Mouse (Mus musculus) intestine, embryonic 14.5 days (tissue): ENCODE measurements around the gene BC051142. TPM values are rescaled to one million over a fixed set of nuclear protein-coding genes. Genes with fewer than 3 reads are reported as not detected.

Experiments
- ATAC-seq: fragments of 200-750 bp; cut with Nextera tagmentation; replicated peaks from 2 replicates; pipeline ENCODE4 v1.8.0; 2017; ENCODE audit warnings: low read depth, moderate number of reproducible peaks, moderate TSS enrichment, moderate library complexity; ENCODE audit not compliant: low FRiP score, low TSS enrichment
- DNase-seq: peaks from one replicate; pipeline ENCODE4 v3.0.0-alpha.2; 2018; ENCODE audit warnings: low spot score
- H3K27ac ChIP-seq: fragments of 300-500 bp; sonication (generic); 2 replicates; pipeline ENCODE4 v1.5.1; 2014; ENCODE audit warnings: low read depth, mild to moderate bottlenecking, control low read depth
- H3K27me3 ChIP-seq: fragments of 300-500 bp; sonication (generic); replicated peaks from 2 replicates; pipeline ENCODE4 v1.6.1; 2014; ENCODE audit warnings: low read length, control low read depth; ENCODE audit not compliant: control insufficient read depth, insufficient read depth
- H3K36me3 ChIP-seq: fragments of 300-500 bp; sonication (generic); 2 replicates; pipeline ENCODE4 v1.6.1; 2014; ENCODE audit warnings: low read length, control low read depth; ENCODE audit not compliant: control insufficient read depth, insufficient read depth
- H3K4me1 ChIP-seq: fragments of 300-500 bp; sonication (generic); replicated peaks from 2 replicates; pipeline ENCODE4 v1.6.1; 2014; ENCODE audit warnings: low read length, control low read depth, mixed read lengths; ENCODE audit not compliant: control insufficient read depth, insufficient read depth
- H3K4me2 ChIP-seq: fragments of 300-500 bp; sonication (generic); 2 replicates; pipeline ENCODE4 v1.6.1; 2014; ENCODE audit warnings: low read length
- H3K4me3 ChIP-seq: fragments of 300-500 bp; sonication (generic); 2 replicates; pipeline ENCODE4 v1.5.1; 2014; ENCODE audit warnings: low read depth, low read length, control low read depth, mixed read lengths
- H3K9ac ChIP-seq: fragments of 300-500 bp; sonication (generic); 2 replicates; pipeline ENCODE4 v1.6.1; 2014; ENCODE audit warnings: mild to moderate bottlenecking, low read length
- H3K9me3 ChIP-seq: fragments of 300-500 bp; sonication (generic); 2 replicates; pipeline ENCODE4 v1.6.1; 2016; ENCODE audit warnings: low read length, control low read depth; ENCODE audit not compliant: control insufficient read depth
- WGBS: fragments of 180-500 bp; shearing (Covaris S2); extraction: QIAGEN DNeasy Blood & Tissue Kit; methylation state at CpG from one replicate; pipeline ENCODE4 v1.1.7; 2014; 5-methylcytosine and 5-hydroxymethylcytosine counted together
- polyA plus RNA-seq: library from polyadenylated mRNA; unstranded; fragments of >200 nt; fragmentation: Nextera tagmentation; extraction: Ambion mirVana; gene quantifications from 2 replicates; pipeline ENCODE4 v1.2.1, GENCODE M21; 2014

Gene BC051142
- polyA plus RNA-seq, 1 experiment from 2014 or later = 0.51 TPM

- H3K27me3 ChIP-seq = peaks cover 6% of the 10 kb centered on the region; the same call in 1 of the 2 replicates
- no peaks in the 10 kb centered on the region for H3K4me1 ChIP-seq
- H3K4me3 ChIP-seq = no peak overlapping the region
- H3K9ac ChIP-seq = no peak overlapping the region
- no peaks in the 10 kb centered on the region for H3K36me3 ChIP-seq
- no peak for ATAC-seq
- WGBS = 35% methylated on average over 4 of the region's 4 CpGs
- no peak for DNase-seq
- no peak overlapping the region for H3K4me2 ChIP-seq
- no peak overlapping the region for H3K27ac ChIP-seq
- no peaks in the 10 kb centered on the region for H3K9me3 ChIP-seq
Observed at GRCm38 (mm10) chr17:34388513-34388912, 10.1 kb upstream of the BC051142 start.

GRCm38 (mm10) chr17:34391507-34391906 is 7.1 kb upstream of the BC051142 start:
- H3K9ac ChIP-seq = no peak overlapping the region
- H3K27ac ChIP-seq = no peak overlapping the region
- H3K36me3 ChIP-seq = no peaks in the 10 kb centered on the region
- H3K27me3 ChIP-seq = peaks cover 6% of the 10 kb centered on the region; the same call in 1 of the 2 replicates
- H3K4me1 ChIP-seq = no peaks in the 10 kb centered on the region
- H3K4me2 ChIP-seq = no peak overlapping the region
- H3K4me3 ChIP-seq = no peak overlapping the region
- H3K9me3 ChIP-seq = no peaks in the 10 kb centered on the region
- DNase-seq = no peak
- no peak for ATAC-seq
- WGBS = 61% methylated on average over 7 of the region's 7 CpGs

- H3K9ac ChIP-seq = no peak overlapping the region
Observed at GRCm38 (mm10) chr17:34392321-34392720, 6.3 kb upstream of the BC051142 start.

DNA sequence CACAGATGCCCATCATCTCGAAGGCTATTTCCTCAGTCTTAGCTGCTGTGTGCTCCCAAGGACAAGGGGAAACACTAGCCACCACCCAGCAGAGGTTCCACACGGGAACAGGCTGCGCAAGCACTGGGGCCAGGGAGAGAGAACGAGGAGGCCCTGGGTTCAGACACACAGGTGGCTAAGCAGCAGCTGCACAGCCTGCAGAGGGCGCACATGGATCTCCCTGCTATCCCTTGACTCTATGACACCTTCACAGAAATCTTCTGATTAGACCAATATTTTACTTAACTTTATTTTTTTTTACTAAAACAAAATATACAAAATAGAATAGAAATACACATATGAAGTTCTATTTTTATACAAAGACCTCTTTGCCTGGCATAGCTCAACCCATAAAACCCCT is 1.3 kb upstream of the BC051142 start:
- Histone ChIP-seq H3K4me1 (no peaks in the 10 kb centered on the region), H3K36me3 (no peaks in the 10 kb centered on the region), H3K9me3 (no peaks in the 10 kb centered on the region), H3K9ac (no peak overlapping the region), H3K27ac (no peak overlapping the region), H3K4me3 (no peak overlapping the region), H3K27me3 (no peaks in the 10 kb centered on the region), H3K4me2 (no peak overlapping the region)
- ATAC-seq (no peak), DNase-seq (no peak)
- 69% methylated on average over 5 of the region's 5 CpGs for WGBS

More at GRCm38 (mm10) chr17:34392321-34392720, 6.3 kb upstream of the BC051142 start:
- Histone ChIP-seq H3K36me3 (no peaks in the 10 kb centered on the region), H3K9me3 (no peaks in the 10 kb centered on the region), H3K4me2 (peak overlapping the region; percentile 57), H3K4me3 (peak overlapping the region; percentile 22), H3K27ac (no peak overlapping the region), H3K27me3 (peaks cover 6% of the 10 kb centered on the region; the same call in 1 of the 2 replicates), H3K4me1 (no peaks in the 10 kb centered on the region)
- ATAC-seq (no peak), DNase-seq (peak; percentile 67)
- 4% methylated on average over 24 of the region's 24 CpGs for WGBS

- Histone ChIP-seq H3K27ac (peak overlapping the region; percentile 82), H3K36me3 (no peaks in the 10 kb centered on the region), H3K4me2 (peak overlapping the region; percentile 70), H3K4me1 (no peaks in the 10 kb centered on the region), H3K9ac (no peak overlapping the region), H3K9me3 (no peaks in the 10 kb centered on the region), H3K4me3 (peak overlapping the region; percentile 54), H3K27me3 (no peaks in the 10 kb centered on the region)
- WGBS = 5% methylated on average over 9 of the region's 9 CpGs
- peak; percentile 57 for DNase-seq
- peak; percentile 80 for ATAC-seq
Observed at GRCm38 (mm10) chr17:34398058-34398710, 436 bp upstream of the BC051142 start.

DNA sequence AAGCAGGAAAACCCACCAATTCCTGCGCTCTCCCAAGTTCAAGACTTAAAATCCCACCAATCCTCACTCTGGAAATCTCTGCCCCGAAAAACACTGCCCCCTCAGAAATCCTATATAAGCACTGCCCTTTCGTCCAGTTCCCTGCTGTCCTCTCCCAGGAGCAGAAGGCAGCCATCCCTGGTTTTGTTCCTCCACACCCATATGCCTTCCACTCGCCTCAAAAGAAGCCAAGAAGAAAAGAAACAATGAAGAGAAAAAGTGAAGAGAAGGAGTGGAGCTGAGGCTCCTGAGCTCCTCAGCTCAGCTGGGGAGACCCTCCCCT is 735 bp downstream of the BC051142 start:
- Histone ChIP-seq H3K36me3 (no peaks in the 10 kb centered on the region), H3K4me1 (no peaks in the 10 kb centered on the region), H3K27ac (no peak overlapping the region), H3K4me2 (peak overlapping the region; percentile 70), H3K9me3 (no peaks in the 10 kb centered on the region), H3K27me3 (no peaks in the 10 kb centered on the region), H3K4me3 (peak overlapping the region; percentile 54), H3K9ac (no peak overlapping the region)
- DNase-seq (no peak), ATAC-seq (no peak)
- 54% methylated on average over 4 of the region's 4 CpGs for WGBS

DNA sequence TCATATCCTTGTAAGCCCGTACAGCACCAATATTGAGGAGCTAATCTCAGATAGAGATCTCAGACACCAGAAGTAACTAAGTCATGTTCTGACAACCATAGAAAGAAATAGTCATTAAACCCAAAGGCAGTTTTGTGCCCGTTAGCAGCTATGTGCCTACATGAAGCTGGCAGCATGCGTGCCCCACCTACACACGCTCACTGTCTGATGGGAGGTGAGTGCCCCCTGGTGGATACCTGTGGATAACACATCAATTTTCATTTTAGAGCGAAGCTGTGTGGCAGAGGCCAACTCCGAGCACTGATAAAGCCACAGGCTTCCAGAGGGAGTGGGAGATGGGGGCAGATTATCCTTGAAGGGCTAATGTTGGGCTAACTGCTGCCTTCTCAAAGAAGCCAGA is 12.5 kb downstream of the BC051142 start:
- Histone ChIP-seq H3K4me2 (no peak overlapping the region), H3K27ac (no peak overlapping the region), H3K9ac (no peak overlapping the region), H3K4me1 (no peaks in the 10 kb centered on the region), H3K27me3 (0 out of 2 replicates have a peak, but pooled peaks cover 4% of the 10 kb centered on the region), H3K36me3 (no peaks in the 10 kb centered on the region), H3K4me3 (no peak overlapping the region), H3K9me3 (no peaks in the 10 kb centered on the region)
- 23% methylated on average over 6 of the region's 6 CpGs for WGBS
- ATAC-seq (no peak), DNase-seq (peak; percentile 74)

DNA sequence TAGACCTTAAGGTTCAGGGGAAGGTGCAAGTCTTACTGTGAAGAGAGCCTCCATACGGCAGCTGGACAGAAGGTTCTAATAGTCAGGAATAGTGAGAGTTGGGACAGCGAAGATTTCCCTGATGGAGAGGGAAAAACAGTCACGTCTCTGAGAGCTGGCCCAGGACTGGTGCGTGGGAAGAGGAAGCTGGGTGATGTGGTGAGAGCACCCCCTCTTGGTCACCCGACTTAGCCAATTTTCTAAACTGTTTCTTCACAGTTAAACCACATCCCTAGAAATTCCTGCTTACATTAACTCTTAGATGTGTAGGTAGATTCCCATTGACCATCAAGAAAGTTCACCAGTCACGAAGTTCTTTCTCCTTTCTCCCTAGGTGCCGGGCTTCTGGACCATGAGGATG is 21.4 kb downstream of the BC051142 start:
- ATAC-seq = no peak
- Histone ChIP-seq H3K9me3 (no peaks in the 10 kb centered on the region), H3K9ac (no peak overlapping the region), H3K4me2 (no peak overlapping the region), H3K4me3 (no peak overlapping the region), H3K4me1 (no peaks in the 10 kb centered on the region), H3K36me3 (no peaks in the 10 kb centered on the region), H3K27ac (no peak overlapping the region), H3K27me3 (no peaks in the 10 kb centered on the region)
- no peak for DNase-seq
- WGBS = 74% methylated on average over 7 of the region's 7 CpGs

GRCm38 (mm10) chr17:34427597-34427996 is 29.0 kb downstream of the BC051142 start:
- Histone ChIP-seq H3K9me3 (no peaks in the 10 kb centered on the region), H3K9ac (no peak overlapping the region), H3K4me3 (no peak overlapping the region), H3K27ac (no peak overlapping the region), H3K36me3 (no peaks in the 10 kb centered on the region), H3K4me1 (no peaks in the 10 kb centered on the region), H3K4me2 (no peak overlapping the region), H3K27me3 (no peaks in the 10 kb centered on the region)
- DNase-seq (no peak), ATAC-seq (no peak)
